Mouse (Mus musculus): ENCODE results near the gene Vps53.
A peak's percentile ranks its signal among the peaks of the same experiment; 100 is the strongest.
"Not testable (repeated sequence)": the region's sequence is repeated elsewhere in the genome, so short reads cannot be mapped to it uniquely, and the experiment has no call there.

The Vps53 gene

GRCm38 (mm10) chr11:76019879-76020278 lies 159.6 kb downstream of the Vps53 start:
- no peak for DNase-seq (ENCODE audit: low read depth, low spot score)

DNA sequence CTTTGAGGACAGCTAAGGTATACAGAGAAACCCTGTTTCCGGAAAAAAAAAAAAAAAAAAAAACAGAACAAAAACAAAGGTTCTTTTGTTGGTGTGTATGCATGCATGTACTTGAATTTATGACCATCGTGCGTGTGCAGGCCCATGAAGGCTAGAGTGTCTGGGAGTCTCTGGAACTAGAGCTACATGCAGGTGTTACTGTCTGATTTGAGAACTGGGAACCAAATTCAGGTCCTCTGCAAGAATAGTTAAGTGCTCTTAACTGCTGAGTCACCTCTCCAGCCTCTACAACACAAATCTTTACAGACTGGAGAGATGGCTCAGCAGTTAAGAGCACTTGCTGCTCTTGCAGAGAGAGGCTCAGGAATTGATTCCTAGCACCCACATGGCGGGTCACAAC lies 163.6 kb downstream of the Vps53 start:
- DNase-seq (ENCODE audit: low read depth, low spot score): no peak

DNA sequence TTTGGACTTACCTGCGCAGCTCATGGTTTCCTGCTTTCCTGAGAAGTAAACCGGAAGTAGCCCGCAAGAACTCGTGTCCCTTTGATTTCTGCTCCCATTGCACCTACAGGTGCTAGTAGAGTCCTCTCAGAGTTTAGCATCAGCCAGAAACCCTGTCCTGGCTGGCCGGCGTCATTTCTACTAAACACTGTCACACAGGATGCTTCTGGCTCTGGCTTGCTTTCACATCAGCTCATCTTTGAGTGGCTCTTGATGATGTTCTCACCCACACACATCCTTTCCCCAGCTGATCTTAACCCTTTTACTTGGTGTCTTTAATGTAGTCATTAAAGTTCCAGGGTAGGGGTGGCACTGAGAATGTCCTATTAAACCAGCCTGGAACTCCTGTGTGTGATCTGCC lies 164.2 kb downstream of the Vps53 start:
- peak; percentile 68 for DNase-seq (ENCODE audit: low read depth, low spot score)

DNA sequence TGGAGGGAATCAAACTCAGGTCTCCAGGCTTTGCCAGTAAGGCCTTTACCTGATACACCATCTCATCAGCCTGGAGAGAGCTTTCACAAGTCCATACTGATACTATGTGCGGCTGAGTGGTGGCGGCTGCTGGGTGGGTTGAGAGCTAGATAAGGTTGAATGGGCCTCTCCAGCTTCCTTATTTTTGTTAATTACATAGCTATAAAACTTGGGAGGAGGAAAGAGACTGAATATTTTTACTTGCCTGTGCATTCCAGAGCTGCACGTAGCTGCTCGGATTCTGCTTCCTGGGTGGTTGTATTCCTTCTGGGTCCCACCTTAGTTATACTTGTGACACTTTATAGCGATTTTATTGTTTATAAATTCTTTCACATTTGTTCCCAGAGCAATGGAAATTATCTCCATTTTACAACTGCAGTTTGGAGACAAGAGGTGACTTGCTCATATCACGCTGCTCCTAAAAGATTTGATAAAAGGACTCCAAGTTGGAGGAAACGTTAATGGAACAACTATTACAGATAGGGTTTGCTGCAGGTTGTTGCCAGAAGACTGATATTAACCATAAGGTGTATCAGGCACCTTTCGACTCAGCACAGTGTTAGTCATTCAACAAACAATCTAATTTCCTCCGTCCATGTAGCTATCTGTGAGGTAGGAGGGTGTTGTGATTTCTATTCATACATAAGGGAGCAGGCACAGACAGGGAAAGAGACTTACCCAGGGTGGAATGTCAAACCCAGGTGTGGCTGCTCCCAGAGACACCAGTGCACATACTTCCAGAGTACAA lies 168.4 kb downstream of the Vps53 start:
- no peak for DNase-seq (ENCODE audit: low read depth, low spot score)

DNA sequence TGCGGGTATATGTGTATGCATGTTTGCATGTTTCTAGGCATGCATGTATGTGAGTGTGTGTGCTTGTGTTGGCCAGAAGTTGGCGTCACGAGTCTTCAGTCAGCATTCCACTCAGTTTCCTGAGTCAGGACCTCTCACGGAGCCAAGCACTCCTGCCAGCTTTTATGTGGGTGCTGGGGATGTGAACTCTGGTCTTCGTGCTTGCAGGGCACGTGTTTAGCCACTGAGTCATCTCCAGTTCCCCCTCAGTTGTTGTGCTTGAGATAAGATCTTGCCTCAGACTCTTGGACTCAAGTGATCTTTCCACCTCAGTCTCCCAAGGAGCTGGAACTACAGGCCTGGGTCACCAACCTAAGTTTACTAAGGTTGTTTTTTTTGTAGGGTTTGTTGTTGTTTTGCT lies 170.3 kb downstream of the Vps53 start:
- DNase-seq (ENCODE audit: low read depth, low spot score): no peak

- no peak for DNase-seq (ENCODE audit: low read depth, low spot score)
Observed at GRCm38 (mm10) chr11:76008162-76008561, 171.3 kb downstream of the Vps53 start.

DNA sequence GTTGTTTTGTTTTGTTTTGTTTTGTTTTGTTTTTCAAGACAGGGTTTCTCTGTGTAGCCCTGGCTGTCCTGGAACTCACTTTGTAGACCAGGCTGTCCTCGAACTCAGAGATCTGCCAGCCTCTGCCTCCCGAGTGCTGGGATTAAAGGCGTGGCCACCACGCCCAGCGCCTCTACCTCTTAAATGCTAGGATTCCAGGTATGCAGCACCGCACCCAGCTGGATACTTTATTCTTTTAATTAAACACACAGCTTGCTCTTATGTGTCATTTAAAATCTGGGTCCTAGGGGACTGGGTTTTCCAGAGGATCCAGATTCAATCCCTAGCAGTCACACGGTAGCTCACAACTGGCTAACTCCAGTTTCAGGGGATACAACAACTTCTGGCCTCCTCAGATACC lies 175.2 kb downstream of the Vps53 start:
- not testable (repeated sequence) for DNase-seq (ENCODE audit: low read depth, low spot score)

DNA sequence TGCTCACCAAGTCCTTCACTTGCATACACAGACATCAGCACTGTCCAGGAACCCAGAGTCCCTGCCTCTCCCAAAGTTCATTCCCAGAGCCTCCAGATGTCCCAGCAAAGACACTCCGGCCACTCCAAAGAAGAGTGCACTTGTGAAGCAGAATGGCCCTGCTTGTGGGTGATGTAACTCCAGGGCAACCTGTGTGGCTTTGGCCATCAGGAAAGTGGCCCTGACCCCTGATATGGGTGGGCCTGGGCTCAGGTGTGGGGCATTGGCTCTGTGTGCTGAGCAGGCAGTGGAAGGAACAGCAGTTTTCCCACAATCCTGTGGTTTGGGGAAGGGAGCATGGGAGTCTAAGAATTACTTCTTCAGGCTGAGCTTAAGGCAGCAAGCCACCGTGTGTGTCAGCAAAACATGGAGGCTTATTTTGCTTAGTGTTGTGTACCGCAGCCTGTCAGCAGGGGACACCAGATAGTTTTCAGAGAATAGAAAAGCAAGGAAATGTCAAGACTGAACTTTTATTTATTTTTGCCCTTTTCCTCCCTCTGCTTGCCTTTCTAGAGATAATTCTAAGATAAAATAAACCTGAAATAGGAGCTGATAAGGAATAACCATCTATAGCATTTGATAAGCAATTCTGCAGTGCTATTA lies 178.1 kb downstream of the Vps53 start:
- DNase-seq (ENCODE audit: low read depth, low spot score): peak; percentile 46

DNA sequence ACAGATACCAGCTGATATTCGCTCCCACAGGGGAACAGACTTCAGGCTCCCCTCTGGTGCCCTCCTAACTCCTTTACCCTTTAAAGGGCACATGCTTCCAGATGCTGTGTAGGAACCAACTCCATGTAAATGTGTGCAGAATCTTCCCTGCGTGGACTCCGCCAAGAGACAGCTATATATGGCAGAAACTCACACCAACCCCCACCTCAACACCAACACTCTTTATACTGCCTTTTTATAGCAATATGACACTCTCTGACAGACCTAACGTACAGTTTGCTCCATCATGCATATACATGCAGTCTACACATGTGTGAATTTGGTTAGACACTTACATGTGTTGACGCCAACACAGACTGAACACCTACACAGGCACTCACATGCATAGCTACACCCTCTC lies 178.7 kb downstream of the Vps53 start:
- no peak for DNase-seq (ENCODE audit: low read depth, low spot score)

- peak; percentile 96 for DNase-seq (ENCODE audit: low read depth, low spot score)
Observed at GRCm38 (mm10) chr11:75999440-76000155, 179.8 kb downstream of the Vps53 start, which contains the start of gene 1700016K19Rik. Gene 1700016K19Rik (plus strand): TSS chr11:75999912.

Data from CD4-positive, CD25-positive, alpha-beta regulatory T cell, adult 2 months (primary cell).